Mouse (Mus musculus): ENCODE data around the gene Vti1a. TPM values are rescaled to one million over a fixed set of nuclear protein-coding genes. Genes with fewer than 3 reads are reported as not detected.

The Vti1a gene
- total RNA-seq, 1 experiment: 14.9 TPM

GRCm38 (mm10) chr19:55472582-55472981, 156.5 kb downstream of the Vti1a start:
- no peak overlapping the region for H3K27ac ChIP-seq (ENCODE audit: insufficient read depth, low read depth, low read length, poor library complexity, severe bottlenecking)
- no peak overlapping the region for H3K4me3 ChIP-seq (ENCODE audit: insufficient read depth in 1 of 2, low read depth in 1 of 2, low read length in 2 of 2, poor library complexity in 1 of 2, severe bottlenecking in 1 of 2)
- no peak overlapping the region for H3K9ac ChIP-seq (ENCODE audit: insufficient read depth, low read depth, low read length, poor library complexity, severe bottlenecking)
- no peaks in the 10 kb centered on the region for H3K4me1 ChIP-seq (ENCODE audit: control insufficient read depth in 2 of 2, insufficient read depth in 2 of 2, low read length in 2 of 2, poor library complexity in 1 of 2)
- H3K9me3 ChIP-seq (ENCODE audit: control insufficient read depth, insufficient read depth, low read depth, low read length): no peaks in the 10 kb centered on the region
- TF ChIP-seq MAFK (IDR thresholded peaks at IDR 0.05; ENCODE audit: insufficient read depth, low read depth, low read length) (no peak), ZC3H11A (IDR thresholded peaks at IDR 0.05; ENCODE audit: borderline replicate concordance, low read depth, low read length) (no peak), ZNF384 (IDR thresholded peaks at IDR 0.05; ENCODE audit: low read depth, low read length) (no peak), HCFC1 (IDR thresholded peaks at IDR 0.05; ENCODE audit: borderline replicate concordance, insufficient read depth, low read length) (no peak)
- in situ Hi-C loops (cut with MboI; ENCODE audit: low sequenced_read_pairs in 2 of 2, unreplicated experiment in 2 of 2): no loop called here
- DNase-seq (ENCODE audit: low read depth, low spot score): no peak
- no peaks in the 10 kb centered on the region for H3K36me3 ChIP-seq (ENCODE audit: control insufficient read depth, insufficient read depth, low read length, poor library complexity, severe bottlenecking)

- TF ChIP-seq CHD2 (IDR thresholded peaks at IDR 0.05; ENCODE audit: low read depth, low read length) (no peak), HCFC1 (IDR thresholded peaks at IDR 0.05; ENCODE audit: borderline replicate concordance, insufficient read depth, low read length) (no peak), MAFK (IDR thresholded peaks at IDR 0.05; ENCODE audit: insufficient read depth, low read depth, low read length) (no peak), ZC3H11A (IDR thresholded peaks at IDR 0.05; ENCODE audit: borderline replicate concordance, low read depth, low read length) (no peak), ZNF384 (IDR thresholded peaks at IDR 0.05; ENCODE audit: low read depth, low read length) (no peak)
- no peak overlapping the region for H3K27ac ChIP-seq (ENCODE audit: insufficient read depth, low read depth, low read length, poor library complexity, severe bottlenecking)
- H3K36me3 ChIP-seq (ENCODE audit: control insufficient read depth, insufficient read depth, low read length, poor library complexity, severe bottlenecking): no peaks in the 10 kb centered on the region
- H3K4me1 ChIP-seq (ENCODE audit: control insufficient read depth in 2 of 2, insufficient read depth in 2 of 2, low read length in 2 of 2, poor library complexity in 1 of 2): no peaks in the 10 kb centered on the region
- in situ Hi-C loops (cut with MboI; ENCODE audit: low sequenced_read_pairs in 2 of 2, unreplicated experiment in 2 of 2): no loop called here
- H3K4me3 ChIP-seq (ENCODE audit: insufficient read depth in 1 of 2, low read depth in 1 of 2, low read length in 2 of 2, poor library complexity in 1 of 2, severe bottlenecking in 1 of 2): no peak overlapping the region
- no peak for DNase-seq (ENCODE audit: low read depth, low spot score)
- H3K9ac ChIP-seq (ENCODE audit: insufficient read depth, low read depth, low read length, poor library complexity, severe bottlenecking): no peak overlapping the region
- no peaks in the 10 kb centered on the region for H3K9me3 ChIP-seq (ENCODE audit: control insufficient read depth, insufficient read depth, low read depth, low read length)
These were observed 158.1 kb downstream of the Vti1a start for GRCm38 (mm10) chr19:55474225-55474624.

GRCm38 (mm10) chr19:55480526-55480925, 164.4 kb downstream of the Vti1a start:
- Histone ChIP-seq H3K27ac (ENCODE audit: insufficient read depth, low read depth, low read length, poor library complexity, severe bottlenecking) (no peak overlapping the region), H3K36me3 (ENCODE audit: control insufficient read depth, insufficient read depth, low read length, poor library complexity, severe bottlenecking) (no peaks in the 10 kb centered on the region), H3K9ac (ENCODE audit: insufficient read depth, low read depth, low read length, poor library complexity, severe bottlenecking) (no peak overlapping the region), H3K9me3 (ENCODE audit: control insufficient read depth, insufficient read depth, low read depth, low read length) (no peaks in the 10 kb centered on the region), H3K4me3 (ENCODE audit: insufficient read depth in 1 of 2, low read depth in 1 of 2, low read length in 2 of 2, poor library complexity in 1 of 2, severe bottlenecking in 1 of 2) (no peak overlapping the region), H3K4me1 (ENCODE audit: control insufficient read depth in 2 of 2, insufficient read depth in 2 of 2, low read length in 2 of 2, poor library complexity in 1 of 2) (no peaks in the 10 kb centered on the region; a peak in 1 of 4 replicates)
- in situ Hi-C loops (cut with MboI; ENCODE audit: low sequenced_read_pairs in 2 of 2, unreplicated experiment in 2 of 2): no loop called here
- TF ChIP-seq HCFC1 (IDR thresholded peaks at IDR 0.05; ENCODE audit: borderline replicate concordance, insufficient read depth, low read length): no peak
- TF ChIP-seq MAFK (IDR thresholded peaks at IDR 0.05; ENCODE audit: insufficient read depth, low read depth, low read length): no peak
- no peak for TF ChIP-seq CHD2 (IDR thresholded peaks at IDR 0.05; ENCODE audit: low read depth, low read length)
- TF ChIP-seq ZC3H11A (IDR thresholded peaks at IDR 0.05; ENCODE audit: borderline replicate concordance, low read depth, low read length): no peak
- no peak for DNase-seq (ENCODE audit: low read depth, low spot score)

- H3K9me3 ChIP-seq (ENCODE audit: control insufficient read depth, insufficient read depth, low read depth, low read length): no peaks in the 10 kb centered on the region
- no peak overlapping the region for H3K4me3 ChIP-seq (ENCODE audit: insufficient read depth in 1 of 2, low read depth in 1 of 2, low read length in 2 of 2, poor library complexity in 1 of 2, severe bottlenecking in 1 of 2)
- no peak for DNase-seq (ENCODE audit: low read depth, low spot score)
- H3K27ac ChIP-seq (ENCODE audit: insufficient read depth, low read depth, low read length, poor library complexity, severe bottlenecking): no peak overlapping the region
- no peaks in the 10 kb centered on the region; a peak in 1 of 4 replicates for H3K4me1 ChIP-seq (ENCODE audit: control insufficient read depth in 2 of 2, insufficient read depth in 2 of 2, low read length in 2 of 2, poor library complexity in 1 of 2)
- H3K9ac ChIP-seq (ENCODE audit: insufficient read depth, low read depth, low read length, poor library complexity, severe bottlenecking): no peak overlapping the region
- in situ Hi-C loops (cut with MboI; ENCODE audit: low sequenced_read_pairs in 2 of 2, unreplicated experiment in 2 of 2): no loop called here
- TF ChIP-seq MAFK (IDR thresholded peaks at IDR 0.05; ENCODE audit: insufficient read depth, low read depth, low read length) (no peak), ZC3H11A (IDR thresholded peaks at IDR 0.05; ENCODE audit: borderline replicate concordance, low read depth, low read length) (no peak), HCFC1 (IDR thresholded peaks at IDR 0.05; ENCODE audit: borderline replicate concordance, insufficient read depth, low read length) (no peak), CHD2 (IDR thresholded peaks at IDR 0.05; ENCODE audit: low read depth, low read length) (no peak), ZNF384 (IDR thresholded peaks at IDR 0.05; ENCODE audit: low read depth, low read length) (no peak)
- no peaks in the 10 kb centered on the region for H3K36me3 ChIP-seq (ENCODE audit: control insufficient read depth, insufficient read depth, low read length, poor library complexity, severe bottlenecking)
These were observed 165.2 kb downstream of the Vti1a start for GRCm38 (mm10) chr19:55481308-55481707.

GRCm38 (mm10) chr19:55483526-55483925, 167.4 kb downstream of the Vti1a start:
- H3K27ac ChIP-seq (ENCODE audit: insufficient read depth, low read depth, low read length, poor library complexity, severe bottlenecking): no peak overlapping the region
- no peaks in the 10 kb centered on the region; a peak in 1 of 4 replicates for H3K4me1 ChIP-seq (ENCODE audit: control insufficient read depth in 2 of 2, insufficient read depth in 2 of 2, low read length in 2 of 2, poor library complexity in 1 of 2)
- TF ChIP-seq ZNF384 (IDR thresholded peaks at IDR 0.05; ENCODE audit: low read depth, low read length): no peak
- no peak for TF ChIP-seq CHD2 (IDR thresholded peaks at IDR 0.05; ENCODE audit: low read depth, low read length)
- no peak for TF ChIP-seq ZC3H11A (IDR thresholded peaks at IDR 0.05; ENCODE audit: borderline replicate concordance, low read depth, low read length)
- H3K9ac ChIP-seq (ENCODE audit: insufficient read depth, low read depth, low read length, poor library complexity, severe bottlenecking): no peak overlapping the region
- no peak for DNase-seq (ENCODE audit: low read depth, low spot score)
- H3K36me3 ChIP-seq (ENCODE audit: control insufficient read depth, insufficient read depth, low read length, poor library complexity, severe bottlenecking): no peaks in the 10 kb centered on the region
- no peak overlapping the region for H3K4me3 ChIP-seq (ENCODE audit: insufficient read depth in 1 of 2, low read depth in 1 of 2, low read length in 2 of 2, poor library complexity in 1 of 2, severe bottlenecking in 1 of 2)
- in situ Hi-C loops (cut with MboI; ENCODE audit: low sequenced_read_pairs in 2 of 2, unreplicated experiment in 2 of 2): no loop called here
- no peaks in the 10 kb centered on the region for H3K9me3 ChIP-seq (ENCODE audit: control insufficient read depth, insufficient read depth, low read depth, low read length)

All from ES-E14 (cell line).